ENCODE assay signal across 11 mouse cellular contexts in the genomic region with DNA sequence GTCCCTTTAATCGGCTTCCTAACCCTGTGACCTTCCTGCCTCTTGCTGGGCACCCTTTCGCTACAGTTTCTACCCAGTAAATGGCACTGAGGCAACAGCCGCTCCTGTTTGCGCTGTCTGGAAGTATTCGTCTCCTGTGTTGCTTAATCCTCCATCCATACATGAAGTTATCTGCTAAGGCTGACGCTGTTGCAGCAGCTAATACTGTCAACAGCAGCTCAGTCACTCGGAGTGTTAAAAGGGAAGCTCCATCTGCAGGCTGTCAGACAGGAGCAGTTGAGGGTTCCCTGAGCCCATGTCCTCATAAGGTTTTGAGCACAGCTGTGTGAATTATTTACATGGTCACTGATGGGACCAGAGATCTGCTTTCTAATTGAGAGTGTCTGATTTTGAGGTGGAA.
"Had no signal": no experiment of that assay in that cellular context is flagged by ENCODE, and none has a peak within 500 bp of the region (broad histone marks: within the 10 kb centered on the region; RNA-seq: fewer than 3 reads in every experiment).

No protein-coding gene starts in this region.

- H3K4me3 ChIP-seq: limb, embryonic 15.5 days; liver, embryonic 12.5 days; midbrain, embryonic 12.5 days had no signal

- H3K27me3 ChIP-seq: limb, embryonic 15.5 days; liver, embryonic 12.5 days; midbrain, embryonic 12.5 days had no signal

- H3K4me1 ChIP-seq: limb, embryonic 15.5 days; liver, embryonic 12.5 days; midbrain, embryonic 12.5 days had no signal

- H3K27ac ChIP-seq: kidney, postnatal 0 days; limb, embryonic 15.5 days; liver, embryonic 12.5 days; midbrain, embryonic 12.5 days; stomach, postnatal 0 days had no signal

- ATAC-seq: liver, embryonic 12.5 days had no signal

- DNase-seq: kidney, adult 11 months; kidney, adult 9 months; kidney, postnatal 36 days; layer of hippocampus, adult 9-11 months; layer of hippocampus, postnatal 36 days; thymus, postnatal 4 days had no signal

- H3K9me3 ChIP-seq: limb, embryonic 15.5 days; liver, embryonic 12.5 days; midbrain, embryonic 12.5 days had no signal

- H3K36me3 ChIP-seq: limb, embryonic 15.5 days; liver, embryonic 12.5 days; midbrain, embryonic 12.5 days had no signal

- H3K9ac ChIP-seq: limb, embryonic 15.5 days; liver, embryonic 12.5 days; midbrain, embryonic 12.5 days had no signal

- H3K4me2 ChIP-seq: limb, embryonic 15.5 days; liver, embryonic 12.5 days; midbrain, embryonic 12.5 days had no signal
